Mouse (Mus musculus): ENCODE results near the gene Crygd.

- TF ChIP-seq CTCF (IDR thresholded peaks at IDR 0.05; ENCODE audit: low read depth) (no peak), EP300 (IDR thresholded peaks at IDR 0.05; ENCODE audit: low read depth) (no peak)
Measured at GRCm38 (mm10) chr1:65040806-65041205, 22.4 kb downstream of the Crygd start.
